Mouse (Mus musculus) ES-E14 (cell line): ENCODE data around the gene Ppp3ca.

Experiments
- CHD2 ChIP-seq: IDR thresholded peaks from 2 replicates; pipeline ENCODE4 v1.6.1; 2014; ENCODE audit warnings: mild to moderate bottlenecking, low read depth, low read length, inconsistent platforms
- HCFC1 ChIP-seq: IDR thresholded peaks from 2 replicates; pipeline ENCODE4 v1.6.1; 2012; ENCODE audit warnings: low read length, inconsistent platforms, borderline replicate concordance; ENCODE audit not compliant: insufficient read depth
- MAFK ChIP-seq: IDR thresholded peaks from 2 replicates; pipeline ENCODE4 v1.6.1; 2014; ENCODE audit warnings: mild to moderate bottlenecking, low read depth, low read length, inconsistent platforms; ENCODE audit not compliant: insufficient read depth
- ZC3H11A ChIP-seq: IDR thresholded peaks from 2 replicates; pipeline ENCODE4 v1.6.1; 2012; ENCODE audit warnings: low read depth, mild to moderate bottlenecking, inconsistent platforms, low read length, borderline replicate concordance
- ZNF384 ChIP-seq: IDR thresholded peaks from 2 replicates; pipeline ENCODE4 v1.6.1; 2012; ENCODE audit warnings: low read depth, low read length, inconsistent platforms

- no peak for TF ChIP-seq MAFK
- TF ChIP-seq ZNF384 = no peak
- no peak for TF ChIP-seq CHD2
- no peak for TF ChIP-seq HCFC1
- TF ChIP-seq ZC3H11A = no peak
Observed at GRCm38 (mm10) chr3:136780321-136780720, 110.4 kb downstream of the Ppp3ca start.
